Mouse (Mus musculus) MEL (cell line): ENCODE data around the gene Brca1.

Source experiments
- CHD2 ChIP-seq: IDR thresholded peaks from 2 replicates; pipeline ENCODE4 v1.6.1; 2011; ENCODE audit warnings: low read length, improper control_type of control experiment
- CTCF ChIP-seq, 3 experiments: IDR thresholded peaks in 2 of 3; conservative IDR thresholded peaks in 1 of 3; 2 replicates each; pipeline ENCODE4 v1.5.1; 2011 to 2012; ENCODE audit warnings: low read length in 3 of 3, low read depth in 2 of 3, mild to moderate bottlenecking in 2 of 3, improper control_type of control experiment in 1 of 3, inconsistent platforms in 1 of 3, mixed read lengths in 1 of 3, moderate library complexity in 1 of 3; ENCODE audit not compliant: control insufficient read depth in 1 of 3, insufficient read depth in 1 of 3, poor library complexity in 1 of 3, severe bottlenecking in 1 of 3
- EP300 ChIP-seq, 2 experiments: IDR thresholded peaks; 2 replicates each; pipeline ENCODE4 v1.6.1; 2011; ENCODE audit warnings: improper control_type of control experiment in 2 of 2, low read length in 2 of 2, low read depth in 1 of 2, mild to moderate bottlenecking in 1 of 2
- JUND ChIP-seq: IDR thresholded peaks from 2 replicates; pipeline ENCODE4 v1.6.1; 2011; ENCODE audit warnings: low read depth, mild to moderate bottlenecking, improper control_type of control experiment, low read length
- NRF1 ChIP-seq: IDR thresholded peaks from 2 replicates; pipeline ENCODE4 v1.6.1; 2014; ENCODE audit warnings: low read depth, mild to moderate bottlenecking, inconsistent platforms, low read length, improper control_type of control experiment, moderate library complexity; ENCODE audit not compliant: poor library complexity, insufficient read depth, severe bottlenecking
- POLR2A ChIP-seq, 2 experiments: IDR thresholded peaks; 2 replicates each; pipeline ENCODE4 v1.6.1; 2011 to 2012; ENCODE audit warnings: low read length in 2 of 2, mild to moderate bottlenecking in 2 of 2, control low read depth in 1 of 2, improper control_type of control experiment in 1 of 2, low read depth in 1 of 2, moderate library complexity in 1 of 2; ENCODE audit not compliant: control insufficient read depth in 1 of 2, insufficient read depth in 1 of 2, poor library complexity in 1 of 2
- POLR2AphosphoS2 ChIP-seq: IDR thresholded peaks from 2 replicates; pipeline ENCODE4 v1.6.1; 2011; ENCODE audit warnings: low read length, improper control_type of control experiment
- USF1 ChIP-seq: IDR thresholded peaks from 2 replicates; pipeline ENCODE4 v1.6.1; 2014; ENCODE audit warnings: low read depth, mild to moderate bottlenecking, inconsistent platforms, low read length, improper control_type of control experiment, moderate library complexity
- USF2 ChIP-seq, 2 experiments: IDR thresholded peaks; 2 replicates each; pipeline ENCODE4 v1.6.1; 2011 to 2012; ENCODE audit warnings: improper control_type of control experiment in 2 of 2, low read length in 2 of 2, borderline replicate concordance in 1 of 2, inconsistent platforms in 1 of 2, low read depth in 1 of 2, mild to moderate bottlenecking in 1 of 2; ENCODE audit not compliant: insufficient read depth in 1 of 2

- no peak for TF ChIP-seq CTCF (IDR thresholded peaks at IDR 0.05 in 2 of 3, conservative IDR thresholded peaks at IDR 0.05 in 1 of 3; ENCODE audit: control insufficient read depth in 1 of 3, insufficient read depth in 1 of 3, low read depth in 2 of 3, low read length in 3 of 3, poor library complexity in 1 of 3, severe bottlenecking in 1 of 3)
- no peak for TF ChIP-seq EP300 (IDR thresholded peaks at IDR 0.05; ENCODE audit: low read depth in 1 of 2, low read length in 2 of 2)
- no peak for TF ChIP-seq CHD2
- TF ChIP-seq POLR2AphosphoS2 = no peak
- TF ChIP-seq POLR2A (IDR thresholded peaks at IDR 0.05; ENCODE audit: control insufficient read depth in 1 of 2, insufficient read depth in 1 of 2, low read depth in 1 of 2, low read length in 2 of 2, poor library complexity in 1 of 2) = no peak
- TF ChIP-seq USF1 = no peak
- TF ChIP-seq JUND = no peak
- TF ChIP-seq USF2 (IDR thresholded peaks at IDR 0.05; ENCODE audit: borderline replicate concordance in 1 of 2, insufficient read depth in 1 of 2, low read depth in 1 of 2, low read length in 2 of 2) = no peak
- TF ChIP-seq NRF1 = no peak
Observed at GRCm38 (mm10) chr11:101459716-101460115, 92.0 kb downstream of the Brca1 start.
